Mouse (Mus musculus) gonadal fat pad, adult 2 months (tissue): ENCODE measurements at regions not wholly inside any gene's neighbourhood (a gene's known extent, or its start where the extent isn't known, plus 50 kb on each side); places are given as distances from the start of the nearest gene placed in this dataset.
"Not testable (repeated sequence)": the region's sequence is repeated elsewhere in the genome, so short reads cannot be mapped to it uniquely, and the experiment has no call there.

ENCODE experiments used
- DNase-seq: peaks from one replicate; pipeline ENCODE4 v3.0.0-alpha.2; 2012; ENCODE audit warnings: low read depth

DNA sequence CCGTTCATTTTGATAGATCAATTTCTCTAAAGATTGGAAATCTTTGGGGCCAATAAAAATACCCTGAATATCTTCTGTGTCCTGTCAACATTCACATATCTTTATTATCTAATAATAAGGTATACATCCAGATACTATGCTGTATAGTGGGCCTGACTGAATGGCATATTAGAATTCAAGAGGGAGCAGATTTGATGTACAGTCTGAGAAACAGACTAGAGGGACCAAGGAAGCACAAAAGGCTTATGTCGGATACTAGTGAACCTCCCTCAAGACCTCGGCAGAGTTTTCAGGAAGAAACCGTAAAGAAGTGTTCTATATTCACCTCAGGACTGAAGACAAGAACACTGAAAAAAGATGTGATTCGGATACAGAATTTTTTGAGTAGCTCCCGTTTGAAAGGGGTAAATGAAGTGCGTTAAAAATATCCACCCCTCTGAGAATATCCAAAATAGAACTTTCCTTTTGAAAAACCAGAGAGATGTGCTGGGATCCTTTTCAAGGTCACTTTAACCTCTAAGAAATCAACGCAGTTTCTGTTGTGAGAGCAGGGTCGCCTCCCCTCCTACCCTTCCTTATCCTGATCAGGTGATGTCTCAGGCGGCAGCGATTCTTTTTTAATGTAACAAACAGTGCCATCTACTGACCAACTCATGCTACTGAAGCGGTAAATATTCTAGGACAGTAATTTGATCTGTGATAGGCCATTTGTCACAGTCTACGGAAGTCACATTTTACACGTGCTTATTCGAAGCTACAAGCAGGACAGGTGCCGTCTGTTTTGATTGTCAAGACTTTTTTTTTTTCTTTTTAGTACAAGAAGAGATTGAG, 485.1 kb upstream of the Hsf2 start:
- no peak for DNase-seq

DNA sequence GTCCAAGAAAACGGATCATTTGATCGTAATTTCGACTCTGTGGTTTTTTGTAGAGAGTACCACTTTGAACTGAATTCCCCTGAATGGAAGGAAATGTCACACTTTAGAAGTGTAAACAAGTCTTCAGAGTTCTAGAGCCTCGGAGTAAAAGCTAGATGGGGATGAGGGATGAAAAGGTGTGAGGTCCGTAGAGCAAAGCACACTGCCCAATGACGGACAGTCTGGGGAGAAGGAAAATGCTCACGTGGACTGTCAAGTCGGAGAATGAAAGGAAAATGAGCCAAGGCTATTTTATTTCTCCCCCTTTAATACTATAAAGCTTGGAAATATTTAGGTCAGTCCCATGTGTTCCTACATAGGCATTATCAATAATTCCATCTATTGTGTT, 484.5 kb upstream of the Hsf2 start:
- DNase-seq, result no peak

DNA sequence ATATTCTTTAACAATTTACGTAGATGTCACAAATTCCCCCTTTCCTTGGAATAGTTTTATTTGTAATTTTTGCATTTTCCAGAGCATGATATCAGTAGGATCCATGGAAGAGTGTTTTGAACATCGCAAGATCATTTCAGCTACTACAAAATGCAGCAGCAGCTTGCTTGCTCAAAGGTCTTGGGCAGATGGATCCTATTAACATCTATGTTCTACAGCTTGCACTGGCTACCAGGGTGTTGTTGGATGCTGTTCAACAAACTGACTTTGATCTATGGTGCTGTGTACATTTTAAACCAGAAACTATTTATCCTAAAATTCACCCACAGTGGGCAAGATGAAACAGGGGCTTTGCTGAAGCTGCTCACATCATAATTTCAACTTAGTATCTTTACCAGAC, 448.5 kb upstream of the Hsf2 start:
- DNase-seq, result no peak

DNA sequence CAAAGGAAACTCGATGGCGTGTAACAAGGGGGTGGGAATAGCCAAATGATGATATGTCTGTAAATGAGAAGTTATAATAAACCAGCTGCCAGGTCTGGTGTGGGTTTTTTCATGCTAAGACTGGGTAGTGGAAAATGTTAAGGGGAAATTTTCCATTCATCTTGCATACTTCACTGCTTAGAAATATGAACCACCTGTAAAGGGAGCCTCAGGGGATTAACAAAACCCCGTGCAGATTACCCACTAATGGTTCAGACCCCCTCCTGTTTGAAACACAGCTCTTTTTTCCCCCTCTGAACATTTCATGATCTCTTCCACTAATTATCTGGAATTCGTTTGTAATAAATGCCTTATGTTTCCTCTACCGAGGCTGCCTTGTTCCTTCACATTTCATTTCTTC, 446.0 kb upstream of the Hsf2 start:
- no peak for DNase-seq

DNA sequence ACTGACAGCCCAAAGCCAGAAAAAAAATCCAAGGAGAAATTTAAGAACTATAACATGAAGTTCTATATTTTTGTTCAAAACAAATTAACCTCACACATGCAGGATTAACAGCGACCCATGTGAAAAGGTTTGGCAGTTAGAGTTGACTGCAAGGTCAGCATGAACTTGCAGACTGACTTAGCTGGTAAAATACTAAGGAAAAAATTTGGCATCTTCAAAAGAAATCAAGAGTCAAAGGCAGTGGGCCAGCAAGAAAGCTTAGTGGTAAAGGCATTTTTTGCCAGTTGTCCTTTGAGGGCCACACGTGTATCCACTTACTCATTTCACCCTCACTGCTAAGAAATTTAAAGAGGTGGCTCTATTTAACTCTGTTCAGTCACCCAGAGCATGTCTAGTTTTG, 440.2 kb upstream of the Hsf2 start:
- no peak for DNase-seq

DNA sequence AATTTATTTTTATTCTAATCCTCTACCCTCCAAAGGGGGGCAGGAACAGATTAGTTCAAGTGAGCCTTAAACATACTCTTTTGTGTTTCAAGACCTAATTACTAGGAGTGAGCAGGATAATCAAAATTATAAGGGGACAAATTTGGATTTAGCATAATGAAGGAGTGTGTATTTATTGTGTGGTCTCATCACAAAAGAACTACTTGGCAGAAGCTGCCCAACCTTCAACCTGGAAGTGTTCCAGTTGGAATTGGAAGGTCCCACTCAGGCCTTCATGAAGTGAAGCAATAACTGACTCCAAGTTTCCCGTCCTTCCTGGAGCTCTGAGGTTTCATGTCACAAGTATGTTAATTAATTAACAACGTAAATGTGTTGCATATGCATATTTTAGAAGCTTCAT, 439.3 kb upstream of the Hsf2 start:
- DNase-seq, result no peak

DNA sequence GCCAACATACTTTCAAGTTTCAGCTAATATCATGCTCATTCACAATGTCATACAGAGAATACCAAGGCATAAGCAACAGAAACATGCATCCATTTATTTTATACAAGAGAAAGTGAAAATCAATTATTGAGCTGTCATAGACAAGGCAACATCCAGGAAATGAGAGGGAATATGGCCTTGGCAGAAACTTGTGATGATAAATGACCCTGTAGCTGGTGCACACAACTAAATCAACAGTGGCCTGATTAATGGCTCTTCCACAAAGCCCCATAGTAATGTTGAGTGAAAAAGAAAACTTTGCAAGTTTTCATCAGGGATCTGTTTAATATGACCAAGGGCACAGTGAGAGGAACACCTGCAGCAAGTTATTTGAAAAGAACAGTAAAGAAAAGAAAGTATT, 438.5 kb upstream of the Hsf2 start:
- no peak for DNase-seq

DNA sequence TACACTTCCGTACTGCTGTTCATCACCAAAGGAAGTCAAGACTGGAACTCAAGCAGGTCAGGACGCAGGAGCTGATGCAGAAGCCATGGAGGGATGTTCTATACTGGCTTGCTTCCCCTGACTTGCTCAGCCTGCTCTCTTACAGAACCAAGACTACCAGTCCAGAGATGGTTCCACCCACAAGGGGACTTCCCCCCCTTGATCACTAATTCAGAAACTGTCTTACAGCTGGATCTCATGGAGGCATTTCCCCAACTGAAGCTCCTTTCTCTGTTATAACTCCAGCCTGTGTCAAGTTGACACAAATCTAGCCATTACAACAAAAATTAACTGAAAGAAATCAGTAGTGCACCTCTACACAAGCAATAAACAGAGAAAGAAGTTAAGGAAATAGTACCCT, 432.8 kb upstream of the Hsf2 start:
- DNase-seq, result not testable (repeated sequence)

DNA sequence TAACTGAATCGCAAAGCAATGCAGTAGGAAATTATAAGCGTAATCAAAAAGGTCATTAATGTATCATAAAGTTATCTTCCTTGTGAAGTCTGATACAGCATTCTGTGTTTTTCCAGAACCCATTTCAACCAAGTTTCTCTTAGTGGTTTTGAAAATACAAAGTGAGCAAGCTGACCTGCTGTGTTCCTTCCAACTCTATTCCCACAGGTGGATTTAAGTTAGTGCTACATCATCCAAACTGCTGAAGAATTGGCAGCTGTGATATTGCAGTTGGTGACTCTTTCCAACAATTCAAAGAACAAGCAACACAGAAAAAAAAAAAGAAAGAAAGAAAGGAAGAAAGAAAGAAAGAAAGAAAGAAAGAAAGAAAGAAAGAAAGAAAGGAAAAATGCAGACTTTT, 396.1 kb upstream of the Hsf2 start:
- DNase-seq, result no peak

DNA sequence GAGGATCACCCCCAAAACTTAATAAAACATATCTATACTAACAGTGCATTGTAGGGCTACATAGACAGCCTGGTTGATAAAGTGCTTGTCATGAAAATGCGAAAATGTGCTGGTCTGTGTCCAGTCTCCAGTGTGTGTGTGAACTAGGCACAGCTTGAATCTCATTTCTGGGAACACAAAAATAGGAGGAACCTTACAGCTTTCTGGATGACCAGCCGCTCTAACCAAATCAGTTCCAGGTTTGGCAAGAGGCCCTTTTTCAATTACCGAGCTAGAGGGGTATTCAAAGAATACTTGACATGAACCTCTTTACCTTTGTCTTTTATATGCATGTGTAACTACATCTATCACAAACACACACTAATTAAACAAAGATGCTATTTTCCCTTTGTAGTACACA, 390.3 kb upstream of the Hsf2 start:
- DNase-seq, result no peak

- DNase-seq, result no peak
Measured at GRCm38 (mm10) chr10:57113359-57113758, 372.8 kb upstream of the Hsf2 start.

DNA sequence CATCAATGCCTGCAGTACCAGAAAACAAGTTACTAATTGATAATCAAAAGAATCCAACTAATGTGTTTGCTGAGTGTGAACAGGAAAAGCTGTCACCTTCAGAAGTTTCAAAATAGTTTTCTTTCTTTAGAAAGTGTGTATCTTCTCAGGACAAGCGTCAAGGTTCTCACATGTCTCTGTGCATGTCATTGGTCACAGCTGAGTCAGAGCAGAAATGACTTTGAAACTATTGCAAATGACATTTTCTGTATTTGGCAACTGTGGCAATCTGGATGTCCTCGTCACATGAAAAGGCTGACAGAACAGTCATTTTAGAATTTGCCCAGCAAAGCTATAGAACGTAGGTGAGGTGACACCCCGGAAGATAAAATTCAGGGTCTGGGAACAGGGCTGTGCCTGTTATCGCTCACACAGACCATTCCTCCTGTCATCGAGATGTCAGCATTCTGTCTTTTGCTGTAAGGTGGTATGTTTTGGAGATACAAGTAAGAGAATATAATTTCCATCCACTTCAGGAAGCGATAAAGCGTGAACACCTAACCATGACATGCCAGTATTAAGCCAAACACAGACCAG, 371.4 kb upstream of the Hsf2 start:
- DNase-seq, result no peak

- no peak for DNase-seq
Measured at GRCm38 (mm10) chr10:57121514-57121913, 364.7 kb upstream of the Hsf2 start.

GRCm38 (mm10) chr10:57127185-57127584, 359.0 kb upstream of the Hsf2 start:
- no peak for DNase-seq

DNA sequence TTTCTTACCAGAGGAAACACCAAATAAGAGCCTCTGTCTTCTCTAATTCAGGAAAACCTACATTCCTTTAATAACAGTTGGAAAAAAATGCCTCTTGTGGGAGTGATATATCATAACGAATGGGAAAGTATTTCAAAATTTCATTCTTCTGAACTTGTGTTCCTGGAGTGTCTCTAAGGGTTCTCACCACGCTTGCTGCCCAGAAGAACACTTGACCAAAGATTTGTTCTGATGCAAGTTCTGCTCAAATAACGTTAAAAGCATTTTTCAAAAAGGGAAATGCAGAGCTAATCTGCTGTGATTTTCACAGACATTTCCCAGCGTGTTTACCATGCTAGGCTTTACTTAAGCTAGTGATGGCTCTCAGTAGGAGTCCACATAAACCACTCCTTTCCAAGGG, 329.8 kb upstream of the Hsf2 start:
- DNase-seq, result no peak

DNA sequence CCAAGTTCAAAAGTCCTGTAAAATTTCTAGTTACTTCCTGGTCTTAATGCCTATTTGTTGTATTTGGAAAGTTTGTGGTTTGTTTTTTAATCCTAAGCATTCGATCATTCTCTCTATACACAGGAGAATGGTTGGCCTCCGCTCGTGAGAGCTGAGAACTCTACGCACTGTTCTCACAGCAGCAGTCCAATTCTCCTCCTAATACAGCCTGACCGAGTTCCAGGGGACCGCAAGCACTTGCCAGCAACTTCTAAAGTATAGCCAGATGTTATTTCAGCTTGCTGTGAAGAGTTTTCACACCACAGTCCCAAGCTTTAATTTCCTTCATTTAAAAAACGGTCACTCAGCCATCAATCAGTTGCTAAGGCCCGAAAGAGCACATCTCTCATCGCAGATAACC, 329.3 kb upstream of the Hsf2 start:
- DNase-seq, result no peak

DNA sequence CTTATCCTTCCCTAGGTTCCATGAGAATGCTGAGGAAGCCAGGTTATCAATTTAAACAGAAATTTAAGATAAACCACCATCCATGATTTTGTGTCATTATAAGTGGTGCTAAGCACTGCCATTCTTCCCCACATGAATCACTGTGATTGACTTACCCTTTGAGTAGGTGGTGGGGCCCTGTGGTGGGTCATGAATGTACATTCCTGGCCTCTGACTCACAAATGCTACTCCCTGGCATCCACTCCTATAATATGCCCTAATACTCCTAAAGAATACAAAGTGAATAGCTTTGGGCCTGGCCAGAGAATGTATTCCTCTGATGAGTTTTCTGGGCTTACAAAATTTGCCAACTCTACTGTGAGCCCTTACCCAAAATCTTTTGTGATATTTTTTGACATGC, 325.6 kb upstream of the Hsf2 start:
- no peak for DNase-seq

DNA sequence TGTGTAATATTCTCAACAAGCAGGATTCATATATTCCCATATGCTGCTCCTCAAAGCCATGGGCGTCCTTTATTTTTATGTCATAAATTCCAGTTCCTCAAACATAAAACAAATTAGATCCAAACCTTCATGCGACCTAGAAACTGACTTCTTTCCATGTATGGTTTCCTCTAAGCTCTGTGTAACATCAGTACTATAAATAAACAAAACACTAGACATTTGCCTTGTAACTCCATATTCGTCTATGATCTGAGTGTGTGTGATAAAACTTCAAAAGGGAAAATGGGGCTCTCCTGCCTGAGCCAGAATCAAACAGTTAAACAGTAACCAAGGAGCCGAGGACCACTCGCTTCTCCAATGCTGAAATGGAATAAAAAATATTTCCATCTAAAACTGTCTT, 322.8 kb upstream of the Hsf2 start:
- no peak for DNase-seq

GRCm38 (mm10) chr10:57183560-57183959, 302.6 kb upstream of the Hsf2 start:
- no peak for DNase-seq

- no peak for DNase-seq
Measured at GRCm38 (mm10) chr10:57210701-57211100, 275.5 kb upstream of the Hsf2 start.

DNA sequence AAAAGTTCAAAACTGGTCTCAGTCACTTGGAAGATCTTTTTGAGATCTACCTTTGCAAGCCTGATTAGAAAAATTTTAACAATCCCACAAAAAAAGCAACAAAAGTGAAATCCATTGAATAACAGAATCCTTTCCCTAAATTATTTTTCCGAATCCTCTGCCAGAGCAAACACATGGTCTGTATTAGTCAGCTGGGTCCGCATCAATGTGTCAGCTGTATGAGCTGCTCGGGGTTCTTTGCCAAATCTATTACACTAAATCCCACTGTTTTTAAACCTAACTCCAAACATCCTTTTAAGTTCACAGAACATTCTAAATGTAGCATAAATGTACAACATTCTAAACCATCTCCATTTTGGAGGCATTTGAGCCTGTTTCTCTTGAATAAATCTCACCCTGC, 255.1 kb upstream of the Hsf2 start:
- DNase-seq, result no peak

GRCm38 (mm10) chr10:57281220-57281619, 205.0 kb upstream of the Hsf2 start:
- no peak for DNase-seq

GRCm38 (mm10) chr10:57282896-57283295, 203.3 kb upstream of the Hsf2 start:
- no peak for DNase-seq

DNA sequence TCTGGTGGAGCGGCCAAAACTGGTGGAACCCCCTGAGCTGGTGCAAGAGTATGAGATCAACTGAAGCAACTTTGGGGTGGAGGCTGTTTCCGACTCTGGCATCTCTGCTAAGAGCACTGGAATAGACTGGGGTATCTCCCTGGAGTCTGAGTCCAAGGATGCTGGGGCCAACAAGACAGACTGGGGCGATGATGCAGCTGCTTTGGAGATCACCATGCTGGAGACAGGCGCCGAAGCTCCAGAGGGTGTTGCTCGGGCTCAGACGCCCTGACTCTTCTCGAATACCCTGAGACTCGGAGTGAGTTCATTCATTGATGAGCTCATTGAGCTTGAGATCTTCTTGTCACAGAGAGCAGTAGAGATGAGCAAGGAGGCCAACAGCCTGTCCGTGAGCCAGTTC, 194.6 kb upstream of the Hsf2 start:
- no peak for DNase-seq
